Mouse (Mus musculus) hindbrain, embryonic 14.5 days (tissue): ENCODE data around the gene Stam2. TPM values are rescaled to one million over a fixed set of nuclear protein-coding genes. Genes with fewer than 3 reads are reported as not detected.

Source experiments
- ATAC-seq: fragments of 200-750 bp; cut with Nextera tagmentation; 2 replicates; pipeline ENCODE4 v1.8.0; 2017; ENCODE audit warnings: moderate number of reproducible peaks, mild to moderate bottlenecking, moderate TSS enrichment, moderate library complexity; ENCODE audit not compliant: low FRiP score
- DNase-seq: peaks from one replicate; pipeline ENCODE4 v3.0.0-alpha.2; 2015; ENCODE audit warnings: low spot score
- H3K27ac ChIP-seq: fragments of 300-500 bp; sonication (generic); 2 replicates; pipeline ENCODE4 v1.5.1; 2014; ENCODE audit warnings: mild to moderate bottlenecking, moderate library complexity
- H3K27me3 ChIP-seq: fragments of 300-500 bp; sonication (generic); 2 replicates; pipeline ENCODE4 v1.6.1; 2014; ENCODE audit warnings: mild to moderate bottlenecking, low read length, mixed read lengths; ENCODE audit not compliant: control insufficient read depth, insufficient read depth
- H3K36me3 ChIP-seq: fragments of 300-500 bp; sonication (generic); replicated peaks from 2 replicates; pipeline ENCODE4 v1.6.1; 2014; ENCODE audit not compliant: control insufficient read depth, insufficient read depth
- H3K4me1 ChIP-seq: fragments of 300-500 bp; sonication (generic); replicated peaks from 2 replicates; pipeline ENCODE4 v1.6.1; 2014; ENCODE audit warnings: antibody characterized with exemption, low read length, mixed read lengths; ENCODE audit not compliant: control insufficient read depth, insufficient read depth
- H3K4me2 ChIP-seq: fragments of 300-500 bp; sonication (generic); replicated peaks from 2 replicates; pipeline ENCODE4 v1.6.1; 2014; ENCODE audit warnings: mild to moderate bottlenecking, moderate library complexity
- H3K4me3 ChIP-seq: fragments of 300-500 bp; sonication (generic); replicated peaks from 2 replicates; pipeline ENCODE4 v1.5.1; 2014; ENCODE audit warnings: mild to moderate bottlenecking, low read length
- H3K9ac ChIP-seq: fragments of 300-500 bp; sonication (generic); 2 replicates; pipeline ENCODE4 v1.6.1; 2014
- H3K9me3 ChIP-seq: fragments of 300-500 bp; sonication (generic); 2 replicates; pipeline ENCODE4 v1.6.1; 2016; ENCODE audit warnings: low read length; ENCODE audit not compliant: control insufficient read depth
- WGBS: fragments of 180-500 bp; shearing (Covaris S2); extraction: QIAGEN DNeasy Blood & Tissue Kit; methylation state at CpG from one replicate; pipeline ENCODE4 v1.1.7; 2014; 5-methylcytosine and 5-hydroxymethylcytosine counted together
- polyA plus RNA-seq: library from polyadenylated mRNA; unstranded; fragments of >200 nt; fragmentation: Nextera tagmentation; extraction: Ambion mirVana; gene quantifications from 2 replicates; pipeline ENCODE4 v1.2.1, GENCODE M21; 2014

Gene Stam2
- polyA plus RNA-seq, 1 experiment from 2014 or later = 46.9 TPM

DNA sequence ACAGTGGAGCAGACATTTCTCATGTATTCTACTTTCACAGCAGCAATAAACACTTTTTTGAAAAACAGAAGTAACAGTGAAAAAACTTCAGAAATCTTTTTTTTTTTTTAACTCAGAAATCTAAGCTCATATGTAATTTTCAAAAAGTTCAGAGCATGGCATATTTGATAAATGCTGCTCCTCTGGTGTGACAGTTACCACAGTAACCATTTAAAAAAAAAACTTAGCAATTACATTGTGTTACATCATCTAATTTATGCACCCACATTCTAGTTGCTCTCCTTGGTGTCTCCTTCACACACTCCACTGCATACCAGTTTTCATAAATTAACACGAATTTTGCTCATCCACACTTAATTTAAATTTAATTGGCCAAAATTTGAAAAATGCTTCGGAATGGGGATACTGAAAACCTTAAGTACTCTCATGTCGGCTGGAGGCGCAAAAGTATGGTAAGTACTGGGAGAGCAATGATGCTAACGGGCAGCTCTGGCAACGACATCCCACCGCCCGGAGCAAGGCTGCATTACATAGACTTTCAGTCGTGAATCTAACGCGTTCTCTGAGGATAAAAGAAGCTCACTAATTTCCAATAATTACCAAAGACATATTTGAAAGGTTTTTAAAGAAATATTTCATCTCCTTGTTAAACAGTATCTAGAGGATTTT, 40.6 kb downstream of the Stam2 start:
- no peaks in the 10 kb centered on the region for H3K4me1 ChIP-seq
- no peak overlapping the region for H3K9ac ChIP-seq
- DNase-seq (no peak), ATAC-seq (no peak)
- no peaks in the 10 kb centered on the region for H3K27me3 ChIP-seq
- H3K36me3 ChIP-seq = peaks cover 45% of the 10 kb centered on the region
- no peak overlapping the region for H3K27ac ChIP-seq
- 78% methylated on average over 11 of the region's 11 CpGs for WGBS
- H3K4me3 ChIP-seq = no peak overlapping the region
- H3K4me2 ChIP-seq = no peak overlapping the region
- H3K9me3 ChIP-seq = no peaks in the 10 kb centered on the region

DNA sequence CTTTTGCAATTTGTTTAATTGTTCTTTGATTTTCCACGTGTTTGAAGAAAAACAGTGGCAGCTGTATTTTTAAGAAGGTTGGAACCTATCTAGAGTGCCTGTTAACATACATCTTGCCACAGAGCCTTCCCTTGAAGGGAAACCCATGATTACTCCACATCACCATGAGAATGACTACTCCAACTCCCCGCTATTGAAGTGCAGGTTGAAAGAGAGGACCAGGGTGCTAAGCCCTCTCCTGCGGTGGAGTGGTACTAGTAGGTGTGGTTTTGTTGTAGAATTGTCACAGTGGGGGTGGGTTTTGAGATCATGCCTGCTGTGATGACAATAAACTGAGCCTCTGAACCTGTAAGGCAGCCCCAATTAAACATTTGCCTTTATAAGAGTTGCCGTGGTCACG, 41.7 kb downstream of the Stam2 start:
- Histone ChIP-seq H3K9ac (no peak overlapping the region), H3K27ac (no peak overlapping the region), H3K27me3 (no peaks in the 10 kb centered on the region), H3K4me1 (no peaks in the 10 kb centered on the region), H3K36me3 (peaks cover 35% of the 10 kb centered on the region), H3K4me2 (no peak overlapping the region), H3K4me3 (no peak overlapping the region), H3K9me3 (no peaks in the 10 kb centered on the region)
- 57% methylated on average over 5 of the region's 5 CpGs for WGBS
- ATAC-seq = no peak
- no peak for DNase-seq

DNA sequence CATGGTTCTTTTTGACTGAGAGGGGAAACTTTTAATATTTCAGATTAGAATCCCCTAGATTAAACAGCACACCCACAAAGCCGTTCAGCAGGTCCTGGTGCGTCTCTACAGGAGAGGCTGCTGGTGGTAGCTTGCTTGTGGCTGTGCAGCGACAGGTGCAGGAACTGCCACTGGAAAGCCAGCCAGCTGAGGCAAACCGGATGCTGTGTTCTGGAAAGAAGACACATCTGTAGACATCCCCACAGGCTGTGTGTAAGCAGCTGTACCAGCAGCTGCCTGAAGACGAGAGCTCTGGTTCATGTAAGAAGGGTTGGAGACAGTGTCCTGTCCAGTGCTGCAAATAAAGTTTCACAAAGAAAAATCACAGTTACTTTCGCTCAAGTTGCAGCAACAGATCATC, 47.5 kb downstream of the Stam2 start:
- Histone ChIP-seq H3K27ac (no peak overlapping the region), H3K36me3 (peaks cover 8% of the 10 kb centered on the region), H3K4me2 (no peak overlapping the region), H3K27me3 (no peaks in the 10 kb centered on the region), H3K4me3 (no peak overlapping the region), H3K4me1 (no peaks in the 10 kb centered on the region), H3K9ac (no peak overlapping the region), H3K9me3 (no peaks in the 10 kb centered on the region)
- 89% methylated on average over 6 of the region's 6 CpGs for WGBS
- DNase-seq (no peak), ATAC-seq (no peak)

DNA sequence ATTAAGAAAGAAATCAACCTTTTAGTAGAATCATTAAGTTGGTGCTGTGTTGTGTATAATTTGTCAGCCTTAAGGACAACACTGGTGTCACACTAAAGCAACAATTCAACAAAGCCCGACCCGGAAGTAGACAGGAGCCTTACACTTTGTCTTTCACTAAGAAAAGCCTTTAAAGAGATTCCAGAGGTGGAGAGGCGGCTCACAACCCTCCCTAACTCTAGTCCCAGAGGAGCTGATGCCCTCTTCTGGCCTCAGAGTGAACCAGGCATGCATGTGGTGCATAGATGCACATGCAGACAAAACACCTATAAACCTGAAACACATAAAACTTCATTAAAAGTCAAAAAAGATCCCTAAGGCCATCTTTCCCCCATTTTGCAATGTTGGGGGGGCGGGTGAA, 50.3 kb downstream of the Stam2 start:
- Histone ChIP-seq H3K4me1 (no peaks in the 10 kb centered on the region), H3K4me2 (no peak overlapping the region), H3K9ac (no peak overlapping the region), H3K9me3 (no peaks in the 10 kb centered on the region), H3K36me3 (0 out of 2 replicates have a peak, but pooled peaks cover 3% of the 10 kb centered on the region), H3K27ac (no peak overlapping the region), H3K4me3 (no peak overlapping the region), H3K27me3 (no peaks in the 10 kb centered on the region)
- 79% methylated on average over 4 of the region's 4 CpGs for WGBS
- ATAC-seq (no peak), DNase-seq (no peak)

DNA sequence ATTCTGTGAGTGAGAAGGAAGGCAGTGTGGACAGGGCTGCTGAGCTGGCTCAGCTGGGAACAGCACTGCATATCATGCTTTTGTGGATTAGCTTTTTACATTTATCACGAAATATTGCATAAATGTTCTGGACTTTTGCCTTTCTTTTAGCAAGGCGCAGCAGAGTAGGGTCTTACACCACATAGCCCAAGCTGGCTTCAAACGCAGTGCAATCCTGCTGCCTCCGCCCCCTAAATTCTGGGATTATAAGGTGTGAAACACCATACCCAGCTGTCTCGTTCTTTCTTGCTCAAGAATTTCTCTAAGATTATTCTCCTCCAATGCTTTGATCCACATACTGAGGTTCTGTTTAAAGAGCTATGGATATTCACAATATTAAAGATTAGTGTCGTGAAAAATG, 55.5 kb downstream of the Stam2 start:
- Histone ChIP-seq H3K36me3 (no peaks in the 10 kb centered on the region), H3K4me3 (no peak overlapping the region), H3K27ac (no peak overlapping the region), H3K27me3 (no peaks in the 10 kb centered on the region), H3K9ac (no peak overlapping the region), H3K4me2 (no peak overlapping the region), H3K9me3 (no peaks in the 10 kb centered on the region), H3K4me1 (no peaks in the 10 kb centered on the region)
- no peak for ATAC-seq
- WGBS = 88% methylated on average over 6 of the region's 6 CpGs
- no peak for DNase-seq

DNA sequence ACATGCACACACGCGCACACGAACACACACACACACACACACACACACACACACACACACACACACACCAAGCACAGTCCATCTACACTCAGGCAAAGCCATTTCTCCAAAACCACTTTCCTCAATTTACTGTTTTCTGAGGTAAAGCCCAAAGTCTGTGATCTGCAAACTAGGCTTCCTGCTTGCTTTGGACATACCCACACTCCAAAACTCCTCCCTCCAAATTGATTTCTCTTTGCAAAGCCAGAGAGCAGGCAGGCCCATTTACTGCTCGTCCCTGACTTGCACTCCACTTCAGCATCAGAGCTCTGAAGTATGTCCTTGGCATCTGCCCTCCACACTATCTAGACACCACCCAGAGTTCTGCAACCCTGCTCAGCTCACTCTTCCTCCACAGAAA, 64.5 kb downstream of the Stam2 start:
- WGBS = 63% methylated on average over 4 of the region's 4 CpGs
- ATAC-seq = no peak
- no peak overlapping the region for H3K27ac ChIP-seq
- no peak overlapping the region for H3K9ac ChIP-seq
- H3K4me2 ChIP-seq = no peak overlapping the region
- H3K27me3 ChIP-seq = peaks cover 26% of the 10 kb centered on the region
- H3K4me3 ChIP-seq = no peak overlapping the region
- H3K9me3 ChIP-seq = no peaks in the 10 kb centered on the region
- no peak for DNase-seq
- H3K36me3 ChIP-seq = no peaks in the 10 kb centered on the region
- peaks cover 10% of the 10 kb centered on the region; the same call in 1 of the 2 replicates for H3K4me1 ChIP-seq

DNA sequence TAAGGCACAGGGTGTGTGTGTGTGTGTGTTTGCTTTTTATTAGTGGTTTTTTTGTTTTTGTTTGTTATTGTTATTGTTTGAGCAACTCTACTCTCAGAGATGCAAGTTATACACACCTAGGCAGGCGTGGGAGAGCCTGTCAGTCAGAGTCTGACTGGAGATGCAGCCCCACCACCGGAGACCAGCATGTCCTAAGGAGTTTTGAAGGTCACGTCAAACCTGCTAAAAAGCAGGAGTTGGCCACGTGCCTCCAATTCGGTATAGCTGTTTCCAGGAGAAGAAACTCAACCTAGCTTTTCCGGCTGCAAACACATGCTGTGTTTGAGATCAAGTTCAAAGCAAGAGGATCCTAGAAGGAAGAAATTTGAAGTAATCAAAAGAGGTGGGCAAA, 65.2 kb downstream of the Stam2 start:
- ATAC-seq (no peak), DNase-seq (no peak)
- Histone ChIP-seq H3K36me3 (no peaks in the 10 kb centered on the region), H3K9ac (peak overlapping the region; percentile 79; the same call in 1 of the 2 replicates), H3K27me3 (peaks cover 26% of the 10 kb centered on the region), H3K4me3 (peak overlapping the region; percentile 81), H3K27ac (no peak overlapping the region), H3K9me3 (no peaks in the 10 kb centered on the region), H3K4me2 (peak overlapping the region; percentile 94), H3K4me1 (peaks cover 10% of the 10 kb centered on the region; the same call in 1 of the 2 replicates)
- 11% methylated on average over 6 of the region's 6 CpGs for WGBS

DNA sequence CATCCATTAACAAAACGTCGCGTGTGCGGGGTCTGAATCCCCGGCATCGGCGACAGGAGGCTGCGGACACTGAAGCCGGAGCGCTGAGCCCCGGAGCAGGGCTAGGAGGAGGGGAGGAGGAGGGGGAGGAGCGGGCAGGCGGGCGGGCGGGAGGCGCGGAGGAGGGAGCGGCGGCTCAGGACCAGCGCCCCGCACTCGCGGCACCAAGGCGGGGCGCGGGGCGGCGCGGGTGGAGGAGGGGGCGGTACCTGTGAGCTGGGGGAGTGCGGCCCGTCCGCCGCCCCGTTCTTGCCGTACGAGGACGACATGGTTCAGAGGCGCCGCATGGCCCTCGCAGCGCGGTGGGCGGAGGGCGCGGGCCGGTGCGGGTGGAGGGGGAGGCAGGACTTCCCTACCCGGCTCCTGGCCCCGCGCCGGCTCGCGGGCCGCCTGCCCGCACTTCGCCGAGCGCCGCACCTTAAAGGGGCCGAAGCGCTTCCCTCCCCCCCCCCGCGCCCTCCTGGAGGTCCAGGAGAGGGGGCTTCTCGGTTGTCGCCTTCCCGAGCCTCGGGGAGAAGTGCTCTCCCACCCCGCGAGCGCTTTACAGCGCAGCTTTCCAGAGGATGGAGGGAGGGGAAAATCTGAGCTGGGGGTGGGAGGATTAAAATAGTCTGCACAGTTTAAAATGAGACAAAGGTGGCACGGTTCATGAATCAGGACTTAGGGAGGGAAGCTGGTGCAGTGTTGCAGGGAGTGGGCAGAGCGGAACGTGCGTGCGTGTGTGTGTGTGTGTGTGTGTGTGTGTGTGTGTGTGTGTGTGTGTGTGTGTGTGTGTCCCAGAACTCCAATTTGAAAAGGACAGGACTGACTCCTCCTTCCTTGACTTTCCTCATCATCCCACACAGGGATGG, 65.8 kb downstream of the Stam2 start, which contains the start of gene Cacnb4:
Gene Cacnb4, minus strand, starts transcription at position 809 of the 890 bp plus-strand sequence.
- peaks cover 26% of the 10 kb centered on the region for H3K27me3 ChIP-seq
- WGBS = under 1% methylated on average over 60 of the region's 77 CpGs
- DNase-seq (peak; percentile 66), ATAC-seq (peak; percentile 92)
- H3K27ac ChIP-seq = peak within 1 kb of the TSS; percentile 59
- peaks cover 10% of the 10 kb centered on the region; the same call in 1 of the 2 replicates for H3K4me1 ChIP-seq
- H3K9ac ChIP-seq = peak within 1 kb of the TSS; percentile 79
- H3K4me2 ChIP-seq = peak within 1 kb of the TSS; percentile 94
- no peaks in the 10 kb centered on the region for H3K36me3 ChIP-seq
- H3K9me3 ChIP-seq = no peaks in the 10 kb centered on the region
- peak within 1 kb of the TSS; percentile 81 for H3K4me3 ChIP-seq

DNA sequence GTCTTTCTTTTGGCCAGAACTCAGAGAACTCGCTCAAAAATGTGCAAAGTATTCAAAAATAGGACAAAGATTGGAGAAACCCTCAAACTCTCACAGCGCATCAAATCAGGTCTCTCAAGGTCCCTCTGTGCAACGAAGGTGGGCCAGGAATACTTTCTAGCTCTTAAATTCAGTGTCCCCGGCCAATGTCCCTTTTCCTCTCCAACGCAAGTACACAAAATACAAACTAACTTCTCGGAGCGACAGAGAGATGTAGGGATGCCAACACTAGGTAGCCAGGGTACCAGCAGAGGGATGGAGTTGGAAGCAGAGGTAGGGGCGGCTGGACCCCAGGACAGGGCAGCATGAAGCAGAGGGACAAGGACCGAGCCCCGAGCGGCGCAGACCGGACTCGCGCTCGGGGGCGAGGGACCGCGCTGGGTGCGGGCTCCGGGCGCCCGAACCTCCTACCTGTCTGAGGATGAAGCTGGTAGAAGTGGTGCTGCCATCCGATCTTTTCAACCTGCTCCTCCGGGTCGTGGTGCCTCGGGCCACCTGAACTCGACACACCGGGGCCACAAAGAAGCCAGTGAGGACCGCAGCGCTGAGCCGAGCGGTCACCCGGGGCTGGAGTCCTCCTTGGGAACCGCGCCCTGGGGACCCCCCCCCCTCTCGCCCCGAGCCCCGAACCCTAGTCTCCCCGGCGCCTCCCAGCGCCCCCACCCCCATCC, 66.6 kb downstream of the Stam2 start:
- peaks cover 10% of the 10 kb centered on the region; the same call in 1 of the 2 replicates for H3K4me1 ChIP-seq
- H3K9ac ChIP-seq = peak overlapping the region; percentile 79
- peak; percentile 53 for ATAC-seq
- no peaks in the 10 kb centered on the region for H3K9me3 ChIP-seq
- peaks cover 26% of the 10 kb centered on the region for H3K27me3 ChIP-seq
- H3K4me3 ChIP-seq = peak overlapping the region; percentile 81
- no peak for DNase-seq
- WGBS = under 1% methylated on average over 39 of the region's 42 CpGs
- H3K27ac ChIP-seq = peak overlapping the region; percentile 59; the same call in 1 of the 2 replicates
- H3K36me3 ChIP-seq = no peaks in the 10 kb centered on the region
- H3K4me2 ChIP-seq = peak overlapping the region; percentile 94
